Mouse (Mus musculus) heart, postnatal 4 days (tissue): Measurements from ENCODE around the gene Meis3. TPM values are rescaled to one million over a fixed set of nuclear protein-coding genes. Genes with fewer than 3 reads are reported as not detected.
A peak's percentile ranks its signal among the peaks of the same experiment; 100 is the strongest.

Experiments
- DNase-seq: peaks from one replicate; pipeline ENCODE4 v3.0.0; 2021
- total RNA-seq, 2 experiments: library from RNA; stranded (reverse); gene quantifications; 2 replicates each; pipeline ENCODE4 v1.2.3; 2021

The Meis3 gene
- total RNA-seq, 2 experiments from 2014 or later = 8.6 to 9.4 TPM

DNA sequence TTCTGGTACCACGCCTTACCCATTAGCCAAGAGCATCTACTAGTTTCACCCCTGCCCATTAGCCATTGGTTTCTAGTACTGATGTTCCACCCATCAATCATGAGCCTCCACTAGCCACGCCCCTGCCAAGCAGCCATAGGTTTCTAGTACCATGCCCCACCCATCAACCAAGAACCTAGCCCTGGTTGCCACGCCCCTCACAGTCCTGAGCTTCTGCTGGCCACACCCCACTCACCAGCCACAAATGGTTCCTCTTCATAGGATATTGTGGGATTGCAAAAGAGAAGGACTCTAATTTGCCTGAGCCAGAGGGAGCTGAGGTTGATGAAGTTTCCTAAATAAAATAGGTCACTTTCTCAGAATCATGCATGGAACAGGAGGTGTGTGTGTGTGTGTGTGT, 14.2 kb upstream of the Meis3 start:
- no peak for DNase-seq

- no peak for DNase-seq
Observed at GRCm38 (mm10) chr7:16161302-16161701, 13.6 kb upstream of the Meis3 start.

DNA sequence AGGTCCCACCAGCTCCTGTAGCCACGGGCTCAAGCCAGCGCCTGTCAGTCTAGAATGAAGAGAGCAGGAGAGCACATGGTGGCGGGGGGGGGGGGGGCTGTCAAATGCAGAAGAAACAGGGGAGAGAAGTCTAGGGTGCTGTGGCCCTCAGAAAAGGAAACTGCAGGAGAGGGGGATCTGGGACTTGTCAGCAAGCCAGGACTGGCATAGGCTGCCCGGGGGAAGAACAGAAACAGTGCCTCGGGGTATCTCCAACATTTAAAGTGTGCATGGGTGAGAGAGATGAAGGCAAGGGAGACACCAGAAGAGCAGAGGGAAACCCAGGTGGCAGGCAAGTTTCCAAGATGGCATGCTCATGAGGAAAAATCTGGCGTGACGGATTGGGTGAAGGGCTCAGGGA, 12.9 kb upstream of the Meis3 start:
- DNase-seq = no peak

DNA sequence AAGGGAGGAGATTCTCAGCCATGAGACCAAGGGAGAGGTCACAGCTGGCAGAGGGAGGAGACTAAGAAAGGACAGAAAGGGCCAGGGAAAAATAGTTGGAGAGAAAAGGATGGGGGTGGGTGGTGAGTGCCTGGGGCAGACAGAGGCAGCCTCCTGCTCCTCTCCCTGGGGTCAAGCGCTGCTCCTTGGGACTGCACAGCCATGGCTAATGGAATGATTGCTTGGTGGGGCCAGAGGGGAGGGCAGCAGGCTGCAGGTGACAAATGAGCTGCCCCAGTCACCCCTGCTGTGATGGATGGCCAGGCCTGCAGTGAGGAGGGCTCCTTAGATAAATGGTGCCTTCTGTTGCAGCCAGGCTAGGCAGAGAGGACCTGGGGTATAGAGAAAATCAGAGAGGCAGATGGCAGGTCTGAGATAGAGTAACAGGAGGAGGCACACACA, 2.7 kb upstream of the Meis3 start:
- DNase-seq = no peak

GRCm38 (mm10) chr7:16172586-16173140, 2.2 kb upstream of the Meis3 start:
- no peak for DNase-seq

DNA sequence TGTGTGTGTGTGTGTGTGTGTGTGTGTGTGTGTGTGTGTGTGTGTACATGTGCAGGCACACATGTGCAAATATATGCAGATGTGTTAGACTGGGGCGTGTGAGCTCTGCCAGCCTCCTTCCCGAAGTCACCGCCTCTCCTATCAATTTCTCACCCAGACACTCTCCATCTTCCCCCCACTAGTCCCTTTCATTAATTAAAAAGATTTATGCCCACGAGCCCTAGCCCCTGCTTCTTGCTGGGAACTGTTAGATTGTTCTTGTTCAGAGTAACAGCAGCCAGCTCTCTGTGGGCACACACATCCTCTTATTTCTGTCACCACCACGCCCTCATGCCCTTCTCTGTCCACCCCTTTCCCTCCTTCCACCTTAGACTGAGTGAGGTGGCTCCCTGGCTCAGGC, 1.7 kb upstream of the Meis3 start:
- DNase-seq = no peak

GRCm38 (mm10) chr7:16175542-16175931, 647 bp downstream of the Meis3 start:
- DNase-seq = no peak

GRCm38 (mm10) chr7:16178114-16178513, 3.2 kb downstream of the Meis3 start:
- DNase-seq = no peak

- peak; percentile 78 for DNase-seq
Observed at GRCm38 (mm10) chr7:16183663-16184062, 8.8 kb downstream of the Meis3 start.

GRCm38 (mm10) chr7:16187494-16187893, 12.6 kb downstream of the Meis3 start:
- DNase-seq = no peak

- peak; percentile 84 for DNase-seq
Observed at GRCm38 (mm10) chr7:16192315-16192714, 17.4 kb downstream of the Meis3 start.

- DNase-seq = no peak
Observed at GRCm38 (mm10) chr7:16193702-16194101, 18.8 kb downstream of the Meis3 start.

DNA sequence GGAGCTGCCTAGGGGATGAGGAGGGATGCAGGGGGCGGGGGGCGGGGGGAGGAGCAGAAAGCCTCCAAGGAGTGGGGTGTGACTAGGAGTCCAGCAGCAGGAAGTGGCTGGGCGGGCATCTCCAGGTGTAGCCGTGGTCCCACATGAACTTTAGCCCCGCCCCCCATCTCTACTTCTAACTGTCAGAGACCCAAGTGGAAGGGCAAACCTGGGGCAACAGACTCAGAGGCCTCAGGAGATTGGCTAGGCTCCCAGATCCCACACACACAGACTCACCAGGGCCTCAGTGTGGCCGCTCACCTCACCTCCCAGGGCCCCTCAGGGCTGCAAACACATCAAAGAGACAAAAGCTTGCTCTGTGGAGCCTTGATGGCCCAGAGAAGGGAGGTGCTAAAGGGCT, 21.7 kb downstream of the Meis3 start:
- DNase-seq = no peak

GRCm38 (mm10) chr7:16197166-16197565, 22.3 kb downstream of the Meis3 start:
- DNase-seq = no peak

- no peak for DNase-seq
Observed at GRCm38 (mm10) chr7:16198540-16198939, 23.6 kb downstream of the Meis3 start.

- no peak for DNase-seq
Observed at GRCm38 (mm10) chr7:16201136-16201535, 26.2 kb downstream of the Meis3 start.

DNA sequence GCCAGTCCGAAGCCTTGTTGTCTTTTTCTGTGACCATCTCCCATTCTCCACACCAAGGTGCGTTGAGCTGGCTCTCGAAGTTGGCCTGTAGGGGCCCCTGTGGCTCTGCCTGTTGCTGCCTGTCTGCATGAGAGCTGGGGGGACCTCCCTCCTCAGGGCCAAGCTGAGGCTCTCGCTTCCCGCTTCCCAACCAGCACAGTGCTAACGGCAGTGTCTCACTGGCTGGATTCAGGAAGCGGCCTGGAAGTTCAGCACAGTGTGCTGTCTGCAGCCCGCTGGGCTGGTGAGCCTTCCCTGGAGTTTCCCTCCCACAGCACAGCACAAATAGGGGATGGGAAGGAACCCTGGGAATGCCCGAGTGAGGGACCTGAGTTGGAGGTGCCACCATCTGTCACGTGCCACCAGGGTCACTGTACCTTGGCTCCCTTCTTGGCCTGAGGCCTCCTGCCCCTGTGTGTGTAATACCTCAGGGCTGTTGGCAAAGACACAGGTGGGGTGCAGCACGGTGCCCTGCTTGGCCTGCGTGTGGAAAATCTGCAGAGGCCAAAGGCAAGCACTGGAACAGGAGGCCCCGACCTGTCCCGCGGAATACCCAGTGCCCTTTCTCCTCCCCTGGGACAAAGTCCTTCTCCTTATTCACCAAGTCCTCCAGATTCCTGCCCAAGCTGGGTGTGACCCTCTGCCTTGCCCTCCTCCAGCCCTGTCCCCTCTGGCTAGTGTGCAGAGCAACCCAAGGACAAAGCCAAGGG, 28.0 kb downstream of the Meis3 start:
- DNase-seq = no peak

- DNase-seq = no peak
Observed at GRCm38 (mm10) chr7:16203505-16203903, 28.6 kb downstream of the Meis3 start.

GRCm38 (mm10) chr7:16204791-16205190, 29.9 kb downstream of the Meis3 start:
- DNase-seq = no peak

DNA sequence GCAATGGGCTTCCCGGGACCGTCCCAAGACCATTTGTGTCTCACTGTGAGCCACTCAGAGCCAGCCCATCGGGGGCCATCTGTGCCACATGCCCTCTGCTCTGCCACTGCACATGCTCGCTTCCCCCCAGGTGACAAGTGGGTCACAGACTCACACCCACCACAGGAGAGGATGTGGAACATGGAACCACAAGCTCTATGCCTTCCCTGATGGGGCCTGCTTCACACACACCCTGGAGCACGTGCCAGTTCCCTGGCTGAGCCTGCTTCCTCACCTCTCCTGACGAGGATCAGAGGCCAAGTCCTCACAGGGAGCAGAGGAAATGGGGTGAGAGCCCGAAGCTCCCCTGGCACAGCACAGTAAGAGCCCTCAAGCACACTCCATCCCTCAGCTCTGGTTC, 32.2 kb downstream of the Meis3 start:
- DNase-seq = no peak

DNA sequence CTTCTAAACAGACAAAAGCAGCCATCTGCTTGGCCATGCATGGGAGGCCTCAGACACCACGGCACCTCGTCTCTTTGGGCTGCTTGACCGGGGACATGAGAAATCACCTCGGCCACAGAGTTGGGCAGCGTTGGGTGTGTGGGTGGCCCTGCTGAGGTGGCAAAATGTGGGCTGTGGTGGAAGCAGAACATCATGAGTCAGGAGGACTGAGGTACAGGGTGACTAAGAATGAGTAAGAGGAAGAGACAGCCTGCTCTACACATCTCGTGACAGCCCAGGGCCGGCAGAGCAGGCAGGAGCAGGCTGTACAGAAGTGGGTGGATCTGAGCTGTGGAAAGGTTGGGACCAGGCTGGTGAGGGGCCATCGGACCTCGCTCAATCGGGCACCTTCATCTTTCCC, 32.6 kb downstream of the Meis3 start:
- DNase-seq = no peak

DNA sequence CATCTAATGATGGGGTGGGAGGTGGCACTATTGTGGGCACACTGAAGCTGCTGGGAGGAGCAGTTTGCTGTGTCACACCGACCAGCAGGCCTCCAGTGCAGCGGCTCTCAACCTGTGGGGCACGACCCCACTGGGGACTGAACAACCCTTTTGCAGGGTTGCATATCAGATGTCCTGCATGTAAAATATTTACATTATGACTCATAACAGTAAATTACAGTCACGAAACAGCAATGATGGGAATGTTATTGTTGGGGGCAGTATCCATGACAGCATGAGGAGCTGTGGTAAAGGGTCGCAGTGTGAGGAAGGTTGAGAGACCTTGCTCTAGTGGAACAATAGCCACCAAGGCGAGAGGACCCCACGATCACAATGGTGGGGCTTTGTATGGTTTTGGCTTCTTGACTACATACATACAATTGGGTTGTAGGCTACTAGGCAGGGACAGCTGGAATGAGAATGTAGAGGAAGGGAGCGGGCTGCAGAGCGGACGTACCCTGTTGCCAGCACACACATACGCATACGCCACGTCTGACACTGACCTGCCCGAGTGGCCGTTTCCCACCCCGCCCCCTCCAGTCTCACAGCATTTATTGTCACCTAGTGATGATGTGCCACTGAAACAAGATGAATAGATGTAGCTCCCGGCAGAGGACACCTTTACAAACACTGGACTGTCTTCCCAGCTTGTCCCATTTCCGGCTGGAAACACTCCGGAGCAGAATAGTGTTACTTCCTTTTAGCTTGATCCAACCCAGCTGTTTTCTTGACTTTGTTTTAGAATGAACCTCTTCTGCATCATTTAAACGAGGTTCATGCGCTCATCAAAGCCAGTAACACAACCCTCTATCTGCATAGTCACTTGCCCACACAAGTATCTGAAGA, 34.1 kb downstream of the Meis3 start:
- no peak for DNase-seq

DNA sequence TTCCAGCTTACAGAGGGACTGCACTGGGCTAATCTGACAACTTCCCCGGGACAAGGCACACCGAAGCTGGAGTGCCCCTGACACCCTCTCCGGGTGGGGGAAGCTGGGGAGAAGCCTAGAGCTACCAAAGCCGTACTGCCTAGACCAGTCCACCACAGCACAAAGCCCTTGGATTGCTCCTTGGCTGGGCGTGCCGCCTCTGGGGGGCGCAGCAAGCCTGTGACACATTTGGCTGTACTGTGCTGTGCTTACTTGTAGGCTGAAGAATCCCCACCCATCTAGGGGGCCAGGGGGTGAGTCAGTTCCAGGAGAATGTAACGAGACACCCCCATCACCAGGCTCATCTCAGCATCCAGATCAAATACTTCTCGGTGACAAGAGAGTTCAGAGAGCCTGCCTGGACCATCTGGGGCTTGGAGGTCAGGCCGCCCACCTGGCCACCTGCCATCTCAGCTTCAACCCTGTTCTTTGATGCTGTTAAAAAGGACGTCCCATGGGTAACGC, 36.0 kb downstream of the Meis3 start:
- DNase-seq = peak; percentile 25
